Mouse (Mus musculus) layer of hippocampus, adult 11-12 months (tissue): ENCODE data around the gene Rad18.
"Not testable (repeated sequence)": the region's sequence is repeated elsewhere in the genome, so short reads cannot be mapped to it uniquely, and the experiment has no call there.

Experiments used
- DNase-seq: peaks from one replicate; pipeline ENCODE4 v3.0.0; 2022; ENCODE audit warnings: low spot score

Gene Rad18

GRCm38 (mm10) chr6:112696056-112696950 lies at the start of gene Rad18:
Gene Rad18 (minus strand): TSS chr6:112696686.
- DNase-seq = peak; percentile 83

GRCm38 (mm10) chr6:112742297-112742696 lies 45.8 kb upstream of the Rad18 start:
- no peak for DNase-seq

- DNase-seq = no peak
These were observed 45.3 kb upstream of the Rad18 start for GRCm38 (mm10) chr6:112741766-112742165.

- DNase-seq = no peak
These were observed 43.1 kb upstream of the Rad18 start for GRCm38 (mm10) chr6:112739635-112740034.

GRCm38 (mm10) chr6:112738924-112739323 lies 42.4 kb upstream of the Rad18 start:
- peak; percentile 57 for DNase-seq

GRCm38 (mm10) chr6:112736471-112736870 lies 40.0 kb upstream of the Rad18 start:
- peak; percentile 33 for DNase-seq

GRCm38 (mm10) chr6:112735054-112735453 lies 38.6 kb upstream of the Rad18 start:
- no peak for DNase-seq

GRCm38 (mm10) chr6:112733942-112734341 lies 37.5 kb upstream of the Rad18 start:
- DNase-seq = no peak

- no peak for DNase-seq
These were observed 35.9 kb upstream of the Rad18 start for GRCm38 (mm10) chr6:112732434-112732833.

GRCm38 (mm10) chr6:112731386-112731785 lies 34.9 kb upstream of the Rad18 start:
- DNase-seq = no peak

- DNase-seq = peak; percentile 75
These were observed 32.4 kb upstream of the Rad18 start for GRCm38 (mm10) chr6:112728760-112729422.

GRCm38 (mm10) chr6:112725468-112725867 lies 29.0 kb upstream of the Rad18 start:
- no peak for DNase-seq

- DNase-seq = no peak
These were observed 24.1 kb upstream of the Rad18 start for GRCm38 (mm10) chr6:112720409-112721080.

- peak; percentile 66 for DNase-seq
These were observed 23.5 kb upstream of the Rad18 start for GRCm38 (mm10) chr6:112719983-112720382.

GRCm38 (mm10) chr6:112717168-112717567 lies 20.7 kb upstream of the Rad18 start:
- no peak for DNase-seq

- DNase-seq = no peak
These were observed 17.5 kb upstream of the Rad18 start for GRCm38 (mm10) chr6:112713951-112714350.

GRCm38 (mm10) chr6:112702296-112702695 lies 5.8 kb upstream of the Rad18 start:
- not testable (repeated sequence) for DNase-seq

- DNase-seq = peak; percentile 63
These were observed 3.9 kb upstream of the Rad18 start for GRCm38 (mm10) chr6:112700392-112700791.

GRCm38 (mm10) chr6:112699115-112699514 lies 2.6 kb upstream of the Rad18 start:
- DNase-seq = no peak

GRCm38 (mm10) chr6:112694492-112694891 lies 2.0 kb downstream of the Rad18 start:
- DNase-seq = no peak

GRCm38 (mm10) chr6:112691523-112691922 lies 5.0 kb downstream of the Rad18 start:
- no peak for DNase-seq

GRCm38 (mm10) chr6:112688033-112688432 lies 8.5 kb downstream of the Rad18 start:
- DNase-seq = no peak

GRCm38 (mm10) chr6:112686485-112686884 lies 10.0 kb downstream of the Rad18 start:
- DNase-seq = no peak
